ENCODE assay signal across 16 mouse cellular contexts in the genomic region with DNA sequence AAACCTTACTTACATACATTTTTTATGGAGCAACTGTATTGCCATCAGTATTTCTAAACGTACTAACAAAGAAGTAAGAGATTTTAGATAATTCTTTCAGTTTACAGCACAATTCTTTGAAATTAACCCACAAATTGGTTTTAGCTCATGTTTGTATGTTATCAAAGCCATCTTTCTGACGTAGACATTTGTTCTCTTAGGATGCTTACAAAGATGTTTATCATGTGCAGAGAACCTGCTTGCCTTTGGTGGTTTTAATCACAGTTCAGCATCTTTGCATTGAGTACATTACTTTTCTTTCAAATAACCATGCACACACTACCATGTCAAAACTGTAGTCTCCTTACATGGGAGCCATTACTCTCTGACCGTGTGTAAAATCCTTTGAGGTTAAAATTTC.
"Had no signal": no experiment of that assay in that cellular context is flagged by ENCODE, and none has a peak within 500 bp of the region (broad histone marks: within the 10 kb centered on the region; RNA-seq: fewer than 3 reads in every experiment).

No protein-coding gene starts in this region.

- DNase-seq: gastrocnemius, postnatal 14 days; gastrocnemius, postnatal 36 days; heart, adult 11 months; heart, adult 2 months; heart, postnatal 14 days; heart, postnatal 36 days; kidney, adult 18-20 months; kidney, adult 8-10 months; kidney, postnatal 10 days; kidney, postnatal 25 days; kidney, postnatal 4 days; liver; liver, embryonic 13.5 days had no signal

- ATAC-seq: hindbrain, embryonic 16.5 days; intestine, embryonic 15.5 days; intestine, postnatal 0 days had no signal
